Mouse (Mus musculus) heart, adult 9 months (tissue): ENCODE results near the gene Abcb8.

Experiments
- DNase-seq, 2 experiments: peaks; one replicate each; pipeline ENCODE4 v3.0.0; 2022; ENCODE audit warnings: low spot score in 2 of 2

Abcb8 gene

GRCm38 (mm10) chr5:24455076-24455475 is 61.6 kb downstream of the Abcb8 start:
- DNase-seq: no peak

GRCm38 (mm10) chr5:24455613-24456012 is 62.1 kb downstream of the Abcb8 start:
- DNase-seq: no peak
